Mouse (Mus musculus) limb, embryonic 14.5 days (tissue): ENCODE measurements around the gene Pacs2. TPM values are rescaled to one million over a fixed set of nuclear protein-coding genes. Genes with fewer than 3 reads are reported as not detected.
A peak's percentile ranks its signal among the peaks of the same experiment; 100 is the strongest.

Experiments
- ATAC-seq: fragments of 200-750 bp; cut with Nextera tagmentation; 2 replicates; pipeline ENCODE4 v1.8.0; 2017; ENCODE audit warnings: low read depth, moderate number of reproducible peaks, moderate TSS enrichment; ENCODE audit not compliant: low FRiP score
- DNase-seq: peaks from one replicate; pipeline ENCODE4 v3.0.0-alpha.2; 2015; ENCODE audit warnings: low spot score
- H3K27ac ChIP-seq: fragments of 300-500 bp; sonication (generic); replicated peaks from 2 replicates; pipeline ENCODE4 v1.5.1; 2014; ENCODE audit warnings: low read depth, mild to moderate bottlenecking, low read length, moderate library complexity, mixed read lengths
- H3K27me3 ChIP-seq: fragments of 300-500 bp; sonication (generic); 2 replicates; pipeline ENCODE4 v1.6.1; 2014; ENCODE audit warnings: low read length, mixed read lengths; ENCODE audit not compliant: control insufficient read depth, insufficient read depth
- H3K36me3 ChIP-seq: fragments of 300-500 bp; sonication (generic); 2 replicates; pipeline ENCODE4 v1.6.1; 2014; ENCODE audit warnings: mild to moderate bottlenecking, low read length, moderate library complexity, mixed read lengths; ENCODE audit not compliant: control insufficient read depth, insufficient read depth
- H3K4me1 ChIP-seq: fragments of 300-500 bp; sonication (generic); 2 replicates; pipeline ENCODE4 v1.6.1; 2014; ENCODE audit warnings: antibody characterized with exemption, low read length, mixed read lengths; ENCODE audit not compliant: control insufficient read depth, insufficient read depth
- H3K4me2 ChIP-seq: fragments of 300-500 bp; sonication (generic); replicated peaks from 2 replicates; pipeline ENCODE4 v1.6.1; 2014; ENCODE audit warnings: low read depth, mild to moderate bottlenecking, low read length, moderate library complexity; ENCODE audit not compliant: severe bottlenecking
- H3K4me3 ChIP-seq: fragments of 300-500 bp; sonication (generic); replicated peaks from 2 replicates; pipeline ENCODE4 v1.5.1; 2014; ENCODE audit warnings: low read length
- H3K9ac ChIP-seq: fragments of 300-500 bp; sonication (generic); 2 replicates; pipeline ENCODE4 v1.6.1; 2014; ENCODE audit warnings: mild to moderate bottlenecking, low read depth, low read length, moderate library complexity; ENCODE audit not compliant: severe bottlenecking
- H3K9me3 ChIP-seq: fragments of 300-500 bp; sonication (generic); 2 replicates; pipeline ENCODE4 v1.6.1; 2016; ENCODE audit warnings: low read length; ENCODE audit not compliant: control insufficient read depth
- POLR2A ChIP-seq: fragments of 200-500 bp; IDR thresholded peaks from 2 replicates; pipeline ENCODE4 v1.8.0; 2012; ENCODE audit warnings: inconsistent platforms, mild to moderate bottlenecking, moderate library complexity, borderline replicate concordance; ENCODE audit not compliant: insufficient read depth, insufficient read length; ENCODE audit errors: extremely low read depth
- WGBS: fragments of 180-500 bp; shearing (Covaris S2); extraction: QIAGEN DNeasy Blood & Tissue Kit; methylation state at CpG from one replicate; pipeline ENCODE4 v1.1.7; 2014; 5-methylcytosine and 5-hydroxymethylcytosine counted together
- polyA plus RNA-seq, 2 experiments: library from polyadenylated mRNA; depleted of rRNA in 1 of 2; stranded (reverse) in 1 of 2; unstranded in 1 of 2; fragments of >200 nt; fragmentation: Nextera tagmentation in 1 of 2; extraction: Ambion mirVana in 1 of 2; gene quantifications; 2 replicates each; pipeline versions ENCODE4 v1.2.1 to v1.2.3; 2012 to 2014

Gene Pacs2
- polyA plus RNA-seq, 2 experiments = 16.5 to 55.0 TPM

DNA sequence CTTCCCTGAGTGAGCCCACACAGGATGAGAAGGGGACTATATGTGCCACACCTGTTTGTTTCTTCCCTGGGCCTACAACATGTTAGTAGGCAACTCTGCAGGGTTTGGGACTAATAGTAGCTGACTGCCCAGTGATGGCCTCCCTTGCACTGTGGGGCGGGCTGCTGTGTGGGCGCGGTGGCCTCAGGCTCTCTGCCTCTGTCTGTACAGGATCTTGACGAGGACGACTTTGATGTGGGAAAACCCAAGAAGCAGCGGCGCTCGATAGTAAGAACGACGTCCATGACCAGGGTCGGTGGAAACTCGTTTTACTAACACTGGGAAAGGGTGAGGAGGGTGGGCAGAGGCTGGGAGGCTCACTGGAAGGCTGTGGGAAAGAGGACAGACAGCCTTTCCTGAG lies 36.4 kb downstream of the Pacs2 start:
- WGBS = 66% methylated on average over 12 of the region's 12 CpGs
- no peak for DNase-seq
- Histone ChIP-seq H3K9me3 (no peaks in the 10 kb centered on the region), H3K27me3 (no peaks in the 10 kb centered on the region), H3K27ac (no peak overlapping the region), H3K9ac (no peak overlapping the region), H3K4me1 (peaks cover 13% of the 10 kb centered on the region; the same call in 1 of the 2 replicates), H3K4me2 (no peak overlapping the region), H3K4me3 (no peak overlapping the region), H3K36me3 (peaks cover 71% of the 10 kb centered on the region)
- no peak for ATAC-seq
- no peak for TF ChIP-seq POLR2A

DNA sequence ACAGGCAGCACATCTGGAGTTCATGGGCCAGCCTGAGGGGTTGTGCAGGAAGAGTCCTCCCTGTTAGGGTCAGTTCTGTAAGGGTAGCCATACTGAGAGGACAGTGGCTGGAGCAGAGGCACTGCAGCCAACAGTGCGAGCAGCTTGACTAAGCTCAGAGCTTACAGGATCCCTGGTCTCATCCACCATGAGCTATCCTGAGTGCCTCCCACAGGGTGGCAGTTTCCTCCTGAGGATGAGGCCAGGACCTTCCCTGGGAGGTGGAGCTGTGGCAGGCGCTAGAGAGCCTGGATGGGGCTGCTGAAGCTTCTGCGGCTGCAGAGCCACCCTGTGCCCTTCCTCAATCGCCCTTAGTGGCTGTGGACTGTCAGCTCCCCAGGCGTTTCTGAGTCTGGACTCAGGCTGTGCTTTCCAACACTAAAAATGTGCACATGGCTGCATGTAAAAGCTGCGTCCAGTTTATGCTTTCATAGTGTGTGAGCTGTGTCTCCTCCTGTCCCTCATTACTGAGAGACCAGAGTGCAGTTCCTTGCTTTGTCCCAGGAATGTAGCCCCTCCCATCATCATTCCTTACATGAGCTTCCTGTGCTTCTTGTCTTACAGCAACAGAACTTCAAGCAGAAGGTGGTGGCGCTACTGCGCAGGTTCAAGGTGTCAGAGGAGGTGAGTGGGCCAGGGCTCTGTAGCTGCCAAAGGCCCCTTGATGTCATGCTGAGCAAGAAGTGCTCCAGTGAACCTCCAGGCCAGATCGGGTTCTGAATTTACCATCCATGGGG lies 37.5 kb downstream of the Pacs2 start:
- H3K27ac ChIP-seq = peak overlapping the region; percentile 73
- H3K9me3 ChIP-seq = no peaks in the 10 kb centered on the region
- H3K4me3 ChIP-seq = no peak overlapping the region
- H3K4me1 ChIP-seq = peaks cover 13% of the 10 kb centered on the region; the same call in 1 of the 2 replicates
- no peak overlapping the region for H3K4me2 ChIP-seq
- TF ChIP-seq POLR2A = no peak
- 0 out of 2 replicates have a peak overlapping the region, but pooled peaks have one; percentile 2 for H3K9ac ChIP-seq
- peak; percentile 16 for DNase-seq
- peaks cover 73% of the 10 kb centered on the region for H3K36me3 ChIP-seq
- no peaks in the 10 kb centered on the region for H3K27me3 ChIP-seq
- 28% methylated on average over 9 of the region's 9 CpGs for WGBS
- peak; percentile 45; the same call in 1 of the 2 replicates for ATAC-seq

DNA sequence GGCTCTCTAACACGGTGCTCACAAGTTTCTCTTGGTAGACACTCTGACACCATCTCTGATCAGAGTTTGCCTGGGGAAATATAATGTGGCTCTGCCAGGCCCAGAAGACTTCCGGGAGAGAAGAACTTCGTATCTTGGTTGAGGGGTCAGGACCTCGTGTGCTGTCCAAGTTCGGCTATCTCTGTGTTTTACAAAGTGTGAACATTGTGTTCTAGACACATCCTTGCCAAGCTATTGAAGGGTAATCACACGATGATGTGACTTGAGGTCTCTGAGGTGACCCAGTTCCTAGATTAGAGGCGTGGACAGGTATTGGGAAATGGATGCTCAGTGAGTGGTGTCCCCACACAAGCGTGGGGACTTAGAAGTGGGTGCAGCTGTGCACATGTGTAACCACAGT lies 41.8 kb downstream of the Pacs2 start:
- no peak for TF ChIP-seq POLR2A
- ATAC-seq (no peak), DNase-seq (no peak)
- Histone ChIP-seq H3K4me2 (no peak overlapping the region), H3K9ac (no peak overlapping the region), H3K9me3 (no peaks in the 10 kb centered on the region), H3K4me1 (peaks cover 10% of the 10 kb centered on the region; the same call in 1 of the 2 replicates), H3K27me3 (no peaks in the 10 kb centered on the region), H3K36me3 (peaks cover 80% of the 10 kb centered on the region), H3K4me3 (no peak overlapping the region), H3K27ac (no peak overlapping the region)
- 90% methylated on average over 8 of the region's 8 CpGs for WGBS

DNA sequence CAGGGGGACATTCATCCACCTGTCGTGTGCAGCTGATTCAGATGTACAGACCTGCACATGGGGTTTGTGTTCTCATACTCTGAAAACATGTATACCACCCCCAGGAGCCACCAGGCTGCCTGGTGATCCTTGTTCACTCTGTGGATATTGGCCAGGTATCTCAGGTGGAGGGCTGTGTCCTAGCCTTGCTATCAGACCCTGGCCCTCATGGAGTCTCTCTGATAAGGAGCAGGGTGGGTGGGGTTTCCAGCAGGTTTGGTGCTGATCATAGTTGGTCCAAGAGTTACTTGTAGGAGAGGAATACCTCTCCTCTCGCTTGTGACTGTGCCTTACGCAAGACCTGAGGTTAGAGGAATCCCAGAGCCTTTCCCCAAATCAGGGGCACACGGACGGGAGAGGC lies 45.9 kb downstream of the Pacs2 start:
- H3K4me3 ChIP-seq = no peak overlapping the region
- no peaks in the 10 kb centered on the region for H3K9me3 ChIP-seq
- no peak overlapping the region for H3K9ac ChIP-seq
- ATAC-seq (no peak), DNase-seq (no peak)
- H3K4me1 ChIP-seq = no peaks in the 10 kb centered on the region
- no peak overlapping the region for H3K27ac ChIP-seq
- no peaks in the 10 kb centered on the region for H3K27me3 ChIP-seq
- H3K36me3 ChIP-seq = peaks cover 77% of the 10 kb centered on the region
- 95% methylated on average over 5 of the region's 5 CpGs for WGBS
- H3K4me2 ChIP-seq = no peak overlapping the region
- TF ChIP-seq POLR2A = no peak

DNA sequence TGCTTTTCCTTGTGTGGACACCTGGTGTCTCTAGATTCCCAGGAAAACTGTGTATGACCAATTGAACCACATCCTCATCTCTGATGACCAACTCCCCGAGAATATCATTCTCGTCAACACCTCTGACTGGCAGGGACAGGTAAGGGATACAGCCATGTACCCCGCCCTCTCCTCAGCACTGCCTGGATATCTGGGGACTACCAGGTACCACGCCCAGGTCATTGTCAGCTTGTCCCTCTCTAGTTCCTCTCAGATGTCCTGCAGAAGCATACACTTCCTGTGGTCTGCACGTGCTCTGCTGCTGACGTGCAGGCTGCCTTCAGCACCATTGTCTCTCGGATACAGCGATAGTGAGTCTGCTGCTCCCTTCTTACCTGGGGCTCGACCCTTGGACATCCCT lies 47.3 kb downstream of the Pacs2 start:
- Histone ChIP-seq H3K27ac (no peak overlapping the region), H3K36me3 (peaks cover 89% of the 10 kb centered on the region), H3K4me1 (no peaks in the 10 kb centered on the region), H3K4me2 (no peak overlapping the region), H3K27me3 (no peaks in the 10 kb centered on the region), H3K4me3 (no peak overlapping the region), H3K9ac (no peak overlapping the region), H3K9me3 (no peaks in the 10 kb centered on the region)
- WGBS = 87% methylated on average over 9 of the region's 9 CpGs
- ATAC-seq (no peak), DNase-seq (no peak)
- TF ChIP-seq POLR2A = no peak
